Mouse (Mus musculus) left cerebral cortex, postnatal 36 days (tissue): ENCODE results near the gene Gm4894. TPM values are rescaled to one million over a fixed set of nuclear protein-coding genes. Genes with fewer than 3 reads are reported as not detected.
A peak's percentile ranks its signal among the peaks of the same experiment; 100 is the strongest.

Source experiments
- DNase-seq, 2 experiments: peaks; one replicate each; pipeline ENCODE4 v3.0.0; 2021 to 2022; ENCODE audit warnings: low spot score in 2 of 2, mixed read lengths in 1 of 2
- intact Hi-C: fragments of 180-260 bp; cut with DNase I; formaldehyde crosslinking; loops from one replicate; pipeline ENCODE4 v1.15.1; 2025
- total RNA-seq, 2 experiments: library from RNA; stranded (reverse); gene quantifications; 2 replicates each; pipeline ENCODE4 v1.2.3; 2021

The Gm4894 gene
- not detected for total RNA-seq

DNA sequence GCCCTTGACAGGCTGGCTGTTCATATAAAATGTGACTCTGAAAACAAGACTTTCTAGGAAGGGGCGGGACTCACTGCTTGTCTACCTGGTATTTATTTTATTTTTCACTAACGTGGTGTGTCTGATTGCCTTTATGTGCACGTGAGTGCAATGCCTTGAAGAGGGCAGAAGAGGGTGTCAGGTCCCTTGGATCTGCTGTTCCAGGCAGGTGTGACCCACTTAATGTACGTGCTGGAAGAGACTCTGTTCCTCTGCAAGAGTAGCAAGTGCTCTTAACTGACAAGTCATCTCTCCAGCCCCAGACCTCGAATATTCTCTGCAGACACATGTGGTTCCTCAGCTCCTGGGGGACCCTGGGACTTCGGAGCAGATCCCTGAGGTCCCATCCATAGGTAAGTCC lies at the start of gene Gm4894:
Gene Gm4894 (plus strand): TSS at position 301 of the 400 bp plus-strand sequence.
- intact Hi-C loops = no loop called here
- no peak for DNase-seq

DNA sequence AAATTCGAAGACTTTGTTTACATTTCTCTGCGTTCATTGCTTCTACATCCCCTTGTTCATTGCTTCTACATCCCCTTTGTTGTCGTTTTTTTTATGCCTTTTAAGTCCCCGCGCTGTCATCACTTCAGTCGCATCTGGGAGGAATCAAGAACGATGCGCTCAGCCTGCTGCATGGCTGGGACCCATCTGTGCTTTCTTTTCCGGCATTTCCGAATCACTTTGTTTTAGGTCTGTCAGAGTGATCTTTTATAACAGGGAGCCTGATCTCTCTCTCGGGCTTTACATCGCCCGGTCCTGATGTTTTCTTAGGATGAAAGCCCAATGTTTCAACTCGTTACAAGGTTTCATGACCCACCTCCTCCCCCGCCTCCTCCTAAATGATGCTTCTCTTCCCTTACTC lies 44.0 kb upstream of the Gm4894 start:
- DNase-seq = no peak

GRCm38 (mm10) chr9:49211493-49211892 lies 38.8 kb upstream of the Gm4894 start:
- intact Hi-C loops = no loop called here
- DNase-seq = peak in 1 of 2 experiments; percentile 4

More for the DNA sequence above, 44.0 kb upstream of the Gm4894 start:
- intact Hi-C loops = no loop called here

- no peak for DNase-seq
- intact Hi-C loops = no loop called here
These were observed 35.6 kb upstream of the Gm4894 start for GRCm38 (mm10) chr9:49214734-49215133.

DNA sequence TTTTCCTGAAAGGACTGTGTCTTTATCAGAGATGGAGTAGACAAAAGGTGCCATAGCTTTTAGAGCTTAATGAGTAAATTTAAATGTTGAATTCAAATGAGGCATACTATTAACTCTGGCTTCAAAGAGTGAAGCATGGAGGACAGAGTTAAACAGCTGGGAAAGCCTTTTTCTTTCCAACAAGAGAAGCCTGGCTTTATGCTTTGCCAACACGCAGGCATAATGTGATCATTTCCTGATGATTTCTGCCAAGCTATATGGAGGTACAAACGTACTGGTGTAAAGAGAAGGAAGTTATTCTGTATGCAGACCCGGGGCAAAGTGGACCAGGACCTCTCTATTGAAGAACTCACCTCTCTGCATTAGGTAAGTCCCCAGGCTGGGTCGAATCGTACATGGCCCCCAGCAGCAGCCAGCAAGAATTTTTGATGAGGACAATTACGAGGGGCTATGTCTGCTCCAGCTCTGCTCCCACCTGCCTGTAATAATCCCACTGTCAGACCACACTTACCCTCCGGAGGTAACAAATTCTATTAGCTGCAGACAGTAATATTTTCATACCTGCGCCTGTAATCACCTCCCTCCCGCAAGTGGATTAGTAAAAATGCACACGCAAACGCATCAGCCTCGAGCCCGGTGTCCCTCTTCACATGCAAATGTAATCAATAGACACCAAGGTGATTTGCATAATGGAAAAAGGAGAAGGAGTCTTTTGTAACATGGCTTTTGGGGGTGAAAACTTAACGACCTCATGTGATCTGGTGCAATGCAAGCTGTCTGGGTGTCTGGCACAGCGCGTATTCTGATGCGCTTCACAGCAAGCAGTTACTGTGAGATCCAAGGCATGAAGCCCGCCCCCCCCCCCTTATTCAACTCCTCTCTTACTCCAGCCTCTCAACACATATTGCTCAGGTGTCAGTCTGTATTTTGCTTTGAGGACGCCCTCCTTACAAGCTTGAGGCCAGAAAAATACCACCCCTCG lies 32.4 kb upstream of the Gm4894 start:
- intact Hi-C loops = no loop called here

DNA sequence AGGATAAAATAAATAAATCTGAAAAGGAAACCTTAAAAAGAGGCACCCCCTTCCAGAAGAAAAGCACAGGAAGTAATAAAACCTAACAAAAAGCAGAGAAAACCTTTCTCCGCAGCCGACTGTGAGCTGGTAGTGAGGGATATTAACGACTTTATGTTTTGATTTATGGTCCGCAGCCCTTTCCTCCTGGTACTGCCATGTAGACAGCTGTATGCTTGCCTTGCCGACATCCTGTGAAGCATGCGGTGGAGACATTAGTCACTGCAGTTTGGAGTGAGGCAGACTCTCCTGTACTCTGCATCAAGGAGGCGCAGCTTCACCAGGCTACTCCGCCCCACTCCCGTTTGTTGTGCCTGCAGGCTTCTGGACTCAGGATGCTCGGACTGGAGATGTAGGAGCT lies 25.8 kb upstream of the Gm4894 start:
- intact Hi-C loops = no loop called here
- DNase-seq = peak in 1 of 2 experiments; percentile 4

More for the DNA sequence above, 32.4 kb upstream of the Gm4894 start:
- no peak for DNase-seq

DNA sequence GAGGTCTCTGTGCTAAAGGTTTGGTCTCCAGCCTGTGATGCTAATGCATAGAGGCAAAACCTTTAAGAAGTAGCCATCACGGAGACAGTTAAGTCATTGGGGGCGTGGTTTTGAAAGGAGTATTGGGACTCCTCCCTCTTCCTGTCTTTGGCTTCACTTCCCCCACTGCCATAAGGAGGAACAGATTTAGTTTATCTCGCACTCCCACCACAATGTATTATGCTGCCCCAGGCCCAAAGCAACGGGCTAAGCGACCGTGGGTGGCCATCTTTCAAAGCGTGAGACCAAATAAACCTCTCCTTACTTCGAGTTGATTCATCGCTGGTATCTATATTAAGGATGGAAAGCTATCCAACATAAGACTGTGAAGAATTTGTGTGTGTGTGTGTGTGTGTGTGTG lies 22.9 kb upstream of the Gm4894 start:
- intact Hi-C loops = no loop called here
- DNase-seq = peak; percentile 17 to 51

DNA sequence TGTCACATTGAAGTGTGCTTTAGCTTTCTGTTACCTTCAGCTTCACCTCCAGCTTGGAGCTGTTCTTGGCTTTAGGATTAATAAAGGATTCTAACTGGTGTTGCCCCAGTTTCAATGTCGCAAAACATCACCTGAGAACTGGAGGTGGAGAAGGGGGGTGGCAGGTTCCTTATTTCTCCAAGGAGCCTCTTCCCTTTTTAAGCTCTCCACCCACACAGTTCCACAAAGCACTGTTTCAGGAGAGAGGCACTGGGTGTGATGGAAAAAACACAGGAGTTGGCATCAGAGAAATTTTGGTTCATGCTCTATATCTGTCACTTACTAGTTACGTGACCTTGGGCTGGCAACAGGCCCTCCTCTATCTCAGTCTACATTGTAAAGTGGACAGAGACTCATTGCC lies 21.3 kb upstream of the Gm4894 start:
- intact Hi-C loops = no loop called here
- peak; percentile 11 to 14 for DNase-seq

DNA sequence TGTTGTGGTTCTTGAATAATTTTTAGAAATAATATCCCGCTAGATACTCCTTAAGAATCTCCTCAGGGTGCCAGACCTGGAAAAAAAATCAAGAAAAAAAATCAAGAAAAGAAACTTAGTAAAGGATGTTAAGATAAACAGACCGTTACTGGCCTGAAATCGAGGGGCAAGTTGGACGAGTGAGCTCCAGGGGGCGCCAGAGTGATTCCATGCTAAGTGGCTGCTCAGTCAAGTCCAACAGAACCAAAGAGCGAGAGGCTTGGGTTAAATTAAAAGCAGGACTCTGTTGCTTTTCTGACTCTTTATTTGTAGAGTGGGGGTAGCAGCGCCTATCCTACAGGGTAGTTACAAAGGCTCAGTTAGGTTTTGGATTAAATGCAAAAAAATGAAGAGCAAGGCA lies 3.5 kb upstream of the Gm4894 start:
- intact Hi-C loops = loop anchor here (1.0 to 5.0 kb wide), 2 partner anchors 165 to 239 kb away; partner anchors contain the start of genes Tmprss5 and Ttc12
- DNase-seq = peak; percentile 36 to 44

GRCm38 (mm10) chr9:49268949-49269348 lies 18.6 kb downstream of the Gm4894 start:
- intact Hi-C loops = no loop called here

DNA sequence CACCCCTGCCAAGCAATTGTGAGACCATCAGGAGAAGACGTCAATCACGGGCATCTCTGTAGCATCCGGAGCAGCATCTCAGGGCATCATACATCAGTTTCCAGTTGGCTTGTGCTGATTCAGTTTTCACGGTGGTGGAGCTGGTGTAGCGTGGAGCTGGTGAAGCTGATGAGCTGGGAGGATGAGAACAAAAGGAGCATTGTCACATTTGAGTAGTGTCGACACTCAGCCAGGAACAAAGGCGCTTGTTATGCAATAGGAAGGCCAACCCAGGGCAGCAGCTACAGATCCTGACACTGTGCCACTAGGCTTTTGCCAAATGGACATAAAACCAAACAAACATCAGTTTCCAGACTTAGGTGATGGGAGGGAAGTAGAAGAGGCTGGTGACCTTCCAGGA lies 23.2 kb downstream of the Gm4894 start:
- DNase-seq = no peak

More at GRCm38 (mm10) chr9:49268949-49269348, 18.6 kb downstream of the Gm4894 start:
- DNase-seq = no peak

GRCm38 (mm10) chr9:49275976-49276375 lies 25.6 kb downstream of the Gm4894 start:
- intact Hi-C loops = no loop called here
- no peak for DNase-seq

More for the DNA sequence above, 23.2 kb downstream of the Gm4894 start:
- intact Hi-C loops = no loop called here

- intact Hi-C loops = no loop called here
- no peak for DNase-seq
These were observed 26.4 kb downstream of the Gm4894 start for GRCm38 (mm10) chr9:49276542-49277334.

GRCm38 (mm10) chr9:49295101-49295500 lies 44.8 kb downstream of the Gm4894 start:
- intact Hi-C loops = no loop called here
- no peak for DNase-seq

DNA sequence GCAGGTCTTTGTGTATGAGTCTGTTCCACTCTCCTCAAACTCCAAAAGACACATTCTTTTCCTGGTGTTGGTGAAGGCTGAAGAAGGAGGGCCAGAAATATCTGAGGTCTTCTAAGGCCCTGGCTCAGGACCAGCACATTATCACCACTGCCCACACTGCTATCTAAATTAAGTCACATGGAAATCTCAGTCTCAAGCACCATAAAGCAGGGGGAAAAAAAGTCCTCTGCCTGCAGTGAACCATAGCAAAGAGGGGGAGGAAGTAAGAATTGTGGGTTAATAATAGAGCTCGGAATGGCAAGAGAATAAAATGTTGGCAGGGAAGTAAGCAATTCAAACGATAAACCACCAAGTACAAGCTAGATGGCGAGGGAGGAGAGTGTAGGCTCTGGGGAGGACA lies 57.2 kb downstream of the Gm4894 start:
- intact Hi-C loops = no loop called here
- DNase-seq = peak in 1 of 2 experiments; percentile 13

- intact Hi-C loops = no loop called here
- no peak for DNase-seq
These were observed 60.5 kb downstream of the Gm4894 start for GRCm38 (mm10) chr9:49310821-49311220.

DNA sequence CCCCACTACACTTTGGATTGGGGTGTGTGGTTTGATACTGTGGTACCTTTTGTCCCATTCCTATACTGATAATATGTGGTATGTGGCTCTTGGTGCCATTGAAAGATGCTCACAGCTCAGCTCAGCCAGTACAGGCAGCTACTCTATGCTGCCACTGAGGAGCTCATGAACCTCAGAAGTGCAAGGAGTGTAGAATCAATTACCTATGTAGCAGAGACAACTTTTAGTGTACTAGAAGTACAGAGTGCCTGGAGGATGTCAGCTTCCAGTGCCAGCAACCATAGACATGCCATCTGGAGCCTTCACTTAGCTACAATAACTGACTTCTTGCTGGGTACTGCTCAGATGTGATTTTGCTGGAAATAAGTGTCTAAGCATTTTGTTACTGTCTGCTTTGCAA lies 68.3 kb downstream of the Gm4894 start:
- intact Hi-C loops = no loop called here
- DNase-seq = no peak
